Mouse (Mus musculus) Muller cell, postnatal 12 days (primary cell): ENCODE measurements around the gene Srd5a2.

Experiments used
- DNase-seq: peaks from one replicate; pipeline ENCODE4 v3.0.0-alpha.2; 2015; ENCODE audit errors: inconsistent ontology term

Srd5a2 gene

DNA sequence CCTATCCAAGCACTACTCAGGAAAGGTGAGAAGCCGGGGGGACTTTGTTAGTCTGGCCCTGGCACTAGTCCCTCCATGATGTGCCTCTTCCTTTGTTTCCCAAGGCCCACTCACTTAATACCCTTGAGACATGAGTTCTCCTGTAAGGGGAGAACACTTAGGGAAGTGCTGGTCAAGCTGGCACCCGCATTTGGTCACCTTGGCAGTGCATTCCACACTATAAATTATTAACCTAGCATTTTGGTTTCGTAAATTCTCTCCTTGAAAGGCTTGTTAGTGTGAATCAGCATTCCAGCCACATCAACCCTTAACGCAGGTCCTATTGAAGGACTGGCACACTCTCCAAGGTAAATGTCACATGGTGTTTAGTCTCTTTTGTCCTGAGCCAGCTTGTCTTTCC lies 61.8 kb downstream of the Srd5a2 start:
- DNase-seq: no peak

DNA sequence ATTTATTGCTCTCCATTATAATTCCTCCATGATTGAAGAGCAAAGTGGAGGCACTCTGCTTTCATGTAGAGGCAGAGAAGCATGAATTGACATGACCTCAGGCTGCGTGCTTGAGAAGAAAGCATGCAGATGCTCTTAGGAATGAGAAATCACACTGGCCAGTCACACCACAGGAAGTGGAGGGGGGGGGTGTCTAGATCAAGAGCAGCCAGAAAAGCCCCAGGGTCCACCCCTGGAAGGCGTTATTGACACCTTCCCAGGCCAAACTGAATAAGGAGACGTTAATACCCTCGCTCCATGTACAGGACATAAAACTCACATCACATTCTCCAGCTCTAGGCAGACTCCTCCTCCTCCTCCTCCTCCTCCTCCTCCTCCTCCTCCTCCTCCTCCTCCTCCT lies 63.2 kb downstream of the Srd5a2 start:
- peak; percentile 50 for DNase-seq

DNA sequence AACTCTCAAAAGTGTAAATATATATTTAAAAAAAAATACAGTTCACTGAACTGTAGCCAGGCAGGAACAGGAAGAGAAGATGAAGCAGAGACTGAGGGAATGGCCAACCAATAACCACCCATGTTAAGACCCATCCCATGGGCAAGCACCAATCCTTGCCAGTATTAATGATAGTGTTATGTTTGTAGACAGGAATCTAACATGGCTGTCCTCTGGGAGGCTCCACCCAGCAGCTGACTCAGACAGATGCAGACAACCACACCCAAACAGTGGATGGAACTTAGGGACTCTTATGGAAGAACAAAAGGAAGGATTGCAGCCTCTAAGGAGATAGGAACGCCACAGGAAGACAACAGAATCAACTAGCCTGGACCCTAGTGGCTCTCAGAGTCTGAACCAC lies 64.8 kb downstream of the Srd5a2 start:
- DNase-seq: no peak

DNA sequence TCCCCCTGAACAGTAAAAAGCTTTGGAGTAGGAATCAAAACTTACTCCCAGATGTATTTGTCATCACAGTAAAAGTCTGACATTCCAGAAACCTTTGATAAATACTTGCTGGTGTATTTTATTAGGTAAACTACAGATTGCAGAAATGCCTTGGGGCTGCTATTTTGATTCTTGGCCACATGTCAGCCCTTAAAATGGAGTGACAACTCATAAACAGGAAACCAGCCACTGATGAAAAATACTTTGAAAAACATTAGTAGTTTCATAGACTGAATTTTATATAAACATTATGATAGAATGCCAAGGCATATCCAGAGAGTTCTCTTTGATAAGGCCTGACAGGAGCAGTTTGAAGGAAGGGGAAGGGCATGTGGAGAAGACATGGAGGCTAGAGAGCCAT lies 71.7 kb downstream of the Srd5a2 start:
- DNase-seq: no peak

DNA sequence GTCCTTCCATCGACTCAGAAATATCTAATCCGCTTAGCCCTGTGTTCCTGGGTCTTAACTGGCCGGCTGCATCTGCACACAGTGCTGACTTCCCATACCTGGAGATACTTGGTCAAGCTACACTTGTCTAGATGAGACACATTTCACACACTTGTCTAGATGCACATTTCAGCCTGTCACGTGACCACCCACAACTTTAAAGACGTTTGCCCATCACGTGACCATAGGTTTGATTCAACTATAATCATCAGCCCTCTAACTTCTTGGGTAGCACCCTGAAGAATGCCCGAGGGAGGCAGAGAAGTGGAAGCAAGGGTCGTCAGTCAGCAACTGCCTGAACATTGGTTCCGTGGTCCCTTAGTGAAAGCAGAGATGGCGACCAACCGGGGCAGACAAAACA lies 75.1 kb downstream of the Srd5a2 start:
- DNase-seq: no peak

DNA sequence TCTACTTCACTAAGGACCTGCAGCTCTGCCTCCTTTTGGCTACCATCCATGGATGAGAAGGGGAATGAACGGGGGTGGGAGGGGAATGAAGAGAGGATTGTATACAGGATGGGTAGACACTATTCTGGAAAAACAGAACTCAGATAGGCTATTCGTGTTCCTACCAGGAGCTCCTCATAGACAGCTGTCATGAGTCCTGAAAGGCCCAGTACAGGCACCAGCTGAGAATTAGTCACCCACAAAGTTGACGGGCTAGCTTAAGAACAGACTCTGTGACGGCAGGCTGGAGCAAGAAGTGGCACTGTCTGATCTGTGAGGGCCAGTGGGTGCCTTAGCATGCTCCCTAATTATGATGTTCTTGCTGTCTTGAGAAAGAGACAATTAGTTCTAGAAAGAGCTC lies 76.4 kb downstream of the Srd5a2 start:
- DNase-seq: no peak

DNA sequence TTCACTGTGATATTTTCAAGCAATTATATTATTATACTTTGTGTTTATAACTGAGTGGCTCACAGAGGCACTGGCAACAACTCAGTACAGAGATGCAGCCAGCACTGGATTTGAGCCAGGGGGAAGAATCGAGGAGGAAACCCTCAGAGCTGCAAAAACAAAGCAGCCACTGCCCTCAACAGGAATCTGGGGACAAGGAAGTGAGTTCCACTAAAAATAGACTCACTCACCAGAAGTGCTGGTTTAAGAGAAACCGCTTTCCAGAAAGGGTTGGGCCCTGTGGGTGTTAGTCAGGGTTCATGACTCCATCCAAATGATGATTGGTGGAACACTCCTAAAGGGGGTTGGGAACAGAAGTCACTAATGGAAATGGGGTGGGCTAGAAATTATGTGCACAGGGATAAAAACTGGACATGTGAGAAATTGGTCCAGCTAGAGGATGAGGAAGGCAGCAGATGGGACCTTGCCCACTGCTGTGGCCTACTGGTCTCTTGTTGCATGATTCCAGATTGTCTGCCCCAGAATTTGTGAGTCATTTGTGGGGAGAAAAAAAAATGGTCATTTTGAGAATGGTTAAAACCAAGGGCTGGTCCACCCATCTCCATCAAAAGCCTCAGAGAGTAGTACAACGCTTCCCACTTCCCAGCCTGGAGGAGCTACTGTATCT lies 77.2 kb downstream of the Srd5a2 start:
- peak; percentile 58 for DNase-seq
